ENCODE assay signal across 17 mouse cellular contexts in genomic region chr10:18392268-18392667, GRCm38 (mm10).
DNase-seq lines count a peak whose midpoint lies in the region; ATAC-seq and TF ChIP-seq lines count a peak whose summit lies in the region.
"Had no signal": no experiment of that assay in that cellular context is flagged by ENCODE, and none has a peak within 500 bp of the region (broad histone marks: within the 10 kb centered on the region; RNA-seq: fewer than 3 reads in every experiment).

No protein-coding gene starts in this region.

- ATAC-seq in heart, embryonic 15.5 days (replicated peaks; ENCODE audit: insufficient number of reproducible peaks, insufficient read depth, low FRiP score, low read depth), result 0 out of 2 replicates have a peak, but pooled peaks have one; percentile 20
- peak; percentile 35; the same call in 1 of the 2 replicates for ATAC-seq in granulocyte monocyte progenitor cell, adult 5-6 weeks (replicated peaks; ENCODE audit: poor library complexity, severe bottlenecking)
- ATAC-seq: CD4-positive, CD25-positive, alpha-beta regulatory T cell, adult 4 months; forebrain, embryonic 14.5 days; hindbrain, postnatal 0 days; inflammation-experienced regulatory T-cells, adult 6 months; intestine, embryonic 16.5 days had no signal

- no peak for TF ChIP-seq CTCF in layer of hippocampus, adult 2 months (conservative IDR thresholded peaks at IDR 0.05)

- H3K4me3 ChIP-seq in heart, embryonic 15.5 days, result no peak overlapping the region
- no peak overlapping the region for H3K4me3 ChIP-seq in layer of hippocampus, adult 2 months
- H3K4me3 ChIP-seq: embryonic facial prominence, embryonic 12.5 days; embryonic facial prominence, embryonic 15.5 days; hindbrain, embryonic 13.5 days had no signal

- H3K27me3 ChIP-seq in heart, embryonic 15.5 days, result no peaks in the 10 kb centered on the region
- H3K27me3 ChIP-seq: embryonic facial prominence, embryonic 12.5 days; embryonic facial prominence, embryonic 15.5 days; hindbrain, embryonic 13.5 days had no signal

- H3K9ac ChIP-seq in heart, embryonic 15.5 days, result no peak overlapping the region
- H3K9ac ChIP-seq: embryonic facial prominence, embryonic 12.5 days; embryonic facial prominence, embryonic 15.5 days; forebrain, postnatal 0 days; hindbrain, embryonic 13.5 days had no signal

- no peak for DNase-seq in heart, adult 9 months (ENCODE audit: low spot score in 2 of 2)
- no peak for DNase-seq in layer of hippocampus, adult 2 months (ENCODE audit: low spot score in 2 of 2)
- DNase-seq in layer of hippocampus, adult 9-10 months (ENCODE audit: low spot score), result no peak
- no peak for DNase-seq in gastrocnemius, adult 18-20 months (ENCODE audit: low spot score)
- DNase-seq: heart, adult 11 months had no signal

- H3K4me1 ChIP-seq in heart, embryonic 15.5 days (replicated peaks), result peaks cover 11% of the 10 kb centered on the region

- no peak overlapping the region for H3K4me2 ChIP-seq in heart, embryonic 15.5 days
- H3K4me2 ChIP-seq: embryonic facial prominence, embryonic 12.5 days; embryonic facial prominence, embryonic 15.5 days; heart, embryonic 11.5 days; hindbrain, embryonic 13.5 days had no signal

- 59% methylated on average over 6 of the region's 6 CpGs for WGBS in heart, embryonic 15.5 days

- H3K9me3 ChIP-seq in heart, embryonic 15.5 days (replicated peaks), result no peaks in the 10 kb centered on the region
- H3K9me3 ChIP-seq: embryonic facial prominence, embryonic 12.5 days; embryonic facial prominence, embryonic 15.5 days; hindbrain, embryonic 13.5 days had no signal

- H3K27ac ChIP-seq in heart, embryonic 15.5 days, result no peak overlapping the region
- H3K27ac ChIP-seq in layer of hippocampus, adult 2 months, result peak overlapping the region; percentile 41; the same call in 1 of the 2 replicates
- H3K27ac ChIP-seq: embryonic facial prominence, embryonic 12.5 days; embryonic facial prominence, embryonic 15.5 days; hindbrain, embryonic 13.5 days; hindbrain, postnatal 0 days had no signal

- no peaks in the 10 kb centered on the region for H3K36me3 ChIP-seq in heart, embryonic 15.5 days
- H3K36me3 ChIP-seq: embryonic facial prominence, embryonic 12.5 days; embryonic facial prominence, embryonic 15.5 days; hindbrain, embryonic 13.5 days had no signal
